Mouse (Mus musculus) CD4-positive helper T cell, adult 2 months (primary cell): ENCODE results near the gene Zfp105.

Experiments used
- DNase-seq: peaks from one replicate; pipeline ENCODE4 v3.0.0-alpha.2; 2012; ENCODE audit warnings: low read depth, missing footprints, low spot score

Zfp105 gene

GRCm38 (mm10) chr9:122922936-122923381 lies at the start of gene Zfp105:
Zfp105 (plus strand) TSS chr9:122923072.
- no peak for DNase-seq

- no peak for DNase-seq
These were observed 48.2 kb upstream of the Zfp105 start for GRCm38 (mm10) chr9:122874653-122875052.

GRCm38 (mm10) chr9:122875145-122875544 lies 47.7 kb upstream of the Zfp105 start:
- DNase-seq = no peak

- no peak for DNase-seq
These were observed 37.5 kb upstream of the Zfp105 start, which contains the start of gene Zkscan7 for GRCm38 (mm10) chr9:122885385-122885784. Zkscan7 (plus strand) TSS chr9:122885685.

GRCm38 (mm10) chr9:122886372-122887179 lies 36.3 kb upstream of the Zfp105 start:
- peak; percentile 88 for DNase-seq

GRCm38 (mm10) chr9:122901047-122901446 lies 21.8 kb upstream of the Zfp105 start:
- DNase-seq = no peak

- no peak for DNase-seq
These were observed 19.9 kb upstream of the Zfp105 start for GRCm38 (mm10) chr9:122902717-122903535.

GRCm38 (mm10) chr9:122922436-122922835 lies 436 bp upstream of the Zfp105 start:
- DNase-seq = no peak

- DNase-seq = no peak
These were observed 6.0 kb downstream of the Zfp105 start for GRCm38 (mm10) chr9:122928915-122929314.

GRCm38 (mm10) chr9:122950643-122951475 lies 28.0 kb downstream of the Zfp105 start, which contains the start of the genes 1110059G10Rik and Kif15:
1110059G10Rik (minus strand) TSS chr9:122951000.
Kif15 (plus strand) TSS chr9:122951046.
- peak; percentile 94 for DNase-seq
